1 mouse cellular context compared by ENCODE assay signal in the genomic region with DNA sequence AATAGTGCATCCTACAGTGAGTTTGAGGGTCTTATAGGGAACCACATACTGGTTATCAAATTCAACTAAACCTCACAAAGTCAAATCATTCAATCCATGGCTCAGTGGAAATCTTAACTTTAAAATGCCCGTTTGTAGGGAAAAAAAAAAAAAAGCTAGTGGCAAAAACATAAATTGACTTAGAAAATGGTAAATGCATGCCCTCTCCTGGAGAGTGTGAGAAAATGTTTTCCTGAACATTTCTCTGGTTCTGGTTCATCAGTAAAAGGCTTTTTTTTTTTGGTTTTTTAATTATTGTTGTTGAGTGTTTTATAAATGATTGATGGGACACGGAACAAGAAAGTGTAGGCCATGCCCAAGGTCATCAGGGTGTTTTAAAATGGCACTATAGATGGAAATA.
TF ChIP-seq lines count a peak whose summit lies in the region.

No protein-coding gene starts in this region.

TF ChIP-seq in CH12.LX, 34 proteins besides CTCF, POLR2A, EP300 and RAD21:
- TF ChIP-seq ZC3H11A (IDR thresholded peaks at IDR 0.05; ENCODE audit: low read depth, low read length) (no peak), SMC3 (IDR thresholded peaks at IDR 0.05; ENCODE audit: low read depth, low read length) (peak; percentile 29; the same call in 1 of the 2 replicates), ZNF384 (IDR thresholded peaks at IDR 0.05; ENCODE audit: low read depth, low read length) (peak; percentile 93), RCOR1 (conservative IDR thresholded peaks at IDR 0.05; ENCODE audit: low read depth, low read length) (no peak)
